Mouse (Mus musculus) gastrocnemius, postnatal 10 days (tissue): ENCODE measurements at regions not wholly inside any gene's neighbourhood (a gene's known extent, or its start where the extent isn't known, plus 50 kb on each side); places are given as distances from the start of the nearest gene placed in this dataset.

ENCODE experiments used
- DNase-seq: peaks from one replicate; pipeline ENCODE4 v3.0.0; 2021; ENCODE audit warnings: mixed read lengths

DNA sequence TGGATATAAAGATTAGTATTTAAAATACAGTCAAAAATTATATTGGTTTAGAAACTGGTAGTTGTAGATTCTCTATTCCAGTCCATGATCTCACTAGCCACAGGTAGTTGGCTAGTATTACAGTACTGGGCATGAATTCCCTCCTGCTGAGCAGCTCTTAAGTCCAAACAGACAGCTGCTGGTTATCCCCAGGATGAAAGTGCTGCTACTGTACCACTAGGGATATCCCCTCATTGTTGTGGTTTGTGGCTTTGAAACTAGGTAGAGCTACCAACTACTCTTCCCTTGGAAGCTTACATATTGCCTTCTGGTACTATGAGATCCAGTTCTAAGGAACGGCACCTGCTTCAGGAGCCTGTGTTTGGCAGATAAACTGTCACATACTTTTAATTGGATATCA lies 97.9 kb upstream of the Pter start:
- DNase-seq: no peak

DNA sequence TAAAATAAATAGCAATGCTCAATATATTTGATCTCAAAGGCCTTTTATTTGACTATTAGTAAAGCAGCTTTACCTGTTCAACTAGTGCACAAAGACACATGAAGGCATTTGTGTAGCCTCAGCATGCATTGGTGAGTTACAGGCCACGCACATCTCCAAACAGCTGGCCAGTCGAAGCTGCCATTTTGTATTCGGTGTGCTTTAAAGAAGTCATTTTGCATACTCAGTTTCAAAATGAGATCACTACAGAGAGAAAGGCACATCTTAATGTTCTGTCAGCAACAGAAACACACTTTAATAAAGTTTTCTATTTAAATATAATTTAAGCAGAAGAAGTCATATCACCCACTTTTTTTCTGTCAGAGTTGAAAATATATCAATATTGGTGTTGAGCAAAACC lies 90.3 kb upstream of the Pter start:
- no peak for DNase-seq

DNA sequence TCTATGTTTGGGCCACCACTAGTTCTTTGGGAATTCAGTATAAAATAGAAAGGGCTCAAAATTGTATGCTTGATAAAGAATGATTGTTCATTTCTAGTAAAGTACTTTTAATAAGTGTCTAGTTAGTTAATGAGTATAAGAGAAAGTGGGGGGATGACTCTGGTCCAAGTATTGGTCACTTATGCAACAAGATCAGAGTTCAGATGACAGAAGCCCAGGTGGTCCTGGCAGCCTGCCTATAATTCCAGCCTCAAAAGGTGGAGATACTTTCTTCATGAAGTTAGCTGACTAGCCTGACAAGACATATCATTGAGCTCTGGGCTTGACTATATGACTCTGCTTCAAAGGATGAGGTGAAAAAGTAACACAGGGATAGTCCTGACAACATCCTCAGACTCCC lies 57.3 kb upstream of the Pter start:
- no peak for DNase-seq

DNA sequence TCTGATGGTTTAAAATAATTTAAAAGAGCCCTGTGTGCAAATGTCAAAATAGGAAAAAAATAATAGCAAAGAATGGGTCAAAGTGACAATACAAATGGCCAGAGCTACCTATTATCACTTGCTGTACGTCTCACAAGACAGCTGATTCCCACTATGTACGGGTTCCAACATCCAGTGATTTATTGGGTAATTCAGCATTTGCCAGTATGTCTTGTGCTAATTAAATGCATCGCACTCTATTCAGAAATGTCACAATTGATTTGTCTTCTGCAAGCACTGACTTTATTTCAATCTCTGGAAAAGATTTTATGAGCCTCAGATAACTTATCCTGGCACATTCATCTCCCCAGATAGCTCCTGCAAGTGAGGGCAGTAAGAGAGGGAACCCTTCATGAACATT lies 55.1 kb upstream of the Pter start:
- no peak for DNase-seq
